Mouse (Mus musculus): Measurements from ENCODE around the gene Slc34a2. TPM values are rescaled to one million over a fixed set of nuclear protein-coding genes. Genes with fewer than 3 reads are reported as not detected.

Slc34a2 gene
- total RNA-seq (2021): not detected

- intact Hi-C loops (cut with DNase I): no loop called here
- DNase-seq (ENCODE audit: low spot score in 2 of 2): no peak
These were observed at the start of gene Slc34a2 for GRCm38 (mm10) chr5:53037781-53038180. Gene Slc34a2 (plus strand): TSS chr5:53038081.

GRCm38 (mm10) chr5:52990687-52991341, 47.1 kb upstream of the Slc34a2 start:
- intact Hi-C loops (cut with DNase I): no loop called here
- DNase-seq (ENCODE audit: low spot score in 2 of 2): no peak

- no peak for DNase-seq (ENCODE audit: low spot score in 2 of 2)
- intact Hi-C loops (cut with DNase I): no loop called here
These were observed 45.5 kb upstream of the Slc34a2 start for GRCm38 (mm10) chr5:52992210-52992897.

GRCm38 (mm10) chr5:52993490-52994282, 44.2 kb upstream of the Slc34a2 start:
- no peak for DNase-seq (ENCODE audit: low spot score in 2 of 2)
- intact Hi-C loops (cut with DNase I): no loop called here

- intact Hi-C loops (cut with DNase I): no loop called here
- DNase-seq (ENCODE audit: low spot score in 2 of 2): no peak
These were observed 42.4 kb upstream of the Slc34a2 start for GRCm38 (mm10) chr5:52995461-52995860.

GRCm38 (mm10) chr5:52996145-52996544, 41.7 kb upstream of the Slc34a2 start:
- intact Hi-C loops (cut with DNase I): no loop called here
- no peak for DNase-seq (ENCODE audit: low spot score in 2 of 2)

GRCm38 (mm10) chr5:52996601-52997000, 41.3 kb upstream of the Slc34a2 start:
- DNase-seq (ENCODE audit: low spot score in 2 of 2): peak; percentile 11 to 32
- intact Hi-C loops (cut with DNase I): no loop called here

- intact Hi-C loops (cut with DNase I): no loop called here
- no peak for DNase-seq (ENCODE audit: low spot score in 2 of 2)
These were observed 40.8 kb upstream of the Slc34a2 start for GRCm38 (mm10) chr5:52997032-52997431.

- intact Hi-C loops (cut with DNase I): no loop called here
- DNase-seq (ENCODE audit: low spot score in 2 of 2): no peak
These were observed 39.7 kb upstream of the Slc34a2 start for GRCm38 (mm10) chr5:52998097-52998760.

- DNase-seq (ENCODE audit: low spot score in 2 of 2): no peak
- intact Hi-C loops (cut with DNase I): no loop called here
These were observed 37.6 kb upstream of the Slc34a2 start for GRCm38 (mm10) chr5:53000169-53000872.

GRCm38 (mm10) chr5:53002599-53003203, 35.2 kb upstream of the Slc34a2 start:
- DNase-seq (ENCODE audit: low spot score in 2 of 2): peak; percentile 60 to 62
- intact Hi-C loops (cut with DNase I): no loop called here

- no peak for DNase-seq (ENCODE audit: low spot score in 2 of 2)
- intact Hi-C loops (cut with DNase I): no loop called here
These were observed 34.4 kb upstream of the Slc34a2 start for GRCm38 (mm10) chr5:53003495-53003894.

- DNase-seq (ENCODE audit: low spot score in 2 of 2): no peak
- intact Hi-C loops (cut with DNase I): no loop called here
These were observed 33.9 kb upstream of the Slc34a2 start for GRCm38 (mm10) chr5:53003981-53004380.

GRCm38 (mm10) chr5:53009027-53009769, 28.7 kb upstream of the Slc34a2 start:
- intact Hi-C loops (cut with DNase I): no loop called here
- DNase-seq (ENCODE audit: low spot score in 2 of 2): no peak

- intact Hi-C loops (cut with DNase I): no loop called here
- DNase-seq (ENCODE audit: low spot score in 2 of 2): no peak
These were observed 28.1 kb upstream of the Slc34a2 start for GRCm38 (mm10) chr5:53009770-53010133.

- intact Hi-C loops (cut with DNase I): no loop called here
These were observed 26.6 kb upstream of the Slc34a2 start for GRCm38 (mm10) chr5:53011327-53011726.

GRCm38 (mm10) chr5:53016606-53017005, 21.3 kb upstream of the Slc34a2 start:
- no peak for DNase-seq (ENCODE audit: low spot score in 2 of 2)
- intact Hi-C loops (cut with DNase I): no loop called here

More at GRCm38 (mm10) chr5:53011327-53011726, 26.6 kb upstream of the Slc34a2 start:
- DNase-seq (ENCODE audit: low spot score in 2 of 2): no peak

GRCm38 (mm10) chr5:53018316-53018715, 19.6 kb upstream of the Slc34a2 start:
- DNase-seq (ENCODE audit: low spot score in 2 of 2): no peak
- intact Hi-C loops (cut with DNase I): no loop called here
